Mouse (Mus musculus) stomach, embryonic 16.5 days (tissue): ENCODE measurements around the gene Gm11564. TPM values are rescaled to one million over a fixed set of nuclear protein-coding genes. Genes with fewer than 3 reads are reported as not detected.
"Not testable (repeated sequence)": the region's sequence is repeated elsewhere in the genome, so short reads cannot be mapped to it uniquely, and the experiment has no call there.

Experiments
- ATAC-seq: fragments of 200-750 bp; cut with Nextera tagmentation; 2 replicates; pipeline ENCODE4 v1.8.0; 2017; ENCODE audit warnings: moderate number of reproducible peaks, moderate TSS enrichment; ENCODE audit not compliant: insufficient read depth, low FRiP score
- H3K27ac ChIP-seq: fragments of 300-500 bp; sonication (generic); 2 replicates; pipeline ENCODE4 v1.5.1; 2014; ENCODE audit warnings: low read length
- H3K27me3 ChIP-seq: fragments of 300-500 bp; sonication (generic); 2 replicates; pipeline ENCODE4 v1.6.1; 2014; ENCODE audit warnings: low read length, control low read depth, mixed read lengths; ENCODE audit not compliant: control insufficient read depth, insufficient read depth
- H3K36me3 ChIP-seq: fragments of 300-500 bp; sonication (generic); 2 replicates; pipeline ENCODE4 v1.6.1; 2014; ENCODE audit warnings: low read length; ENCODE audit not compliant: control insufficient read depth, insufficient read depth
- H3K4me1 ChIP-seq: fragments of 300-500 bp; sonication (generic); 2 replicates; pipeline ENCODE4 v1.6.1; 2014; ENCODE audit warnings: low read length, control low read depth, mixed read lengths; ENCODE audit not compliant: control insufficient read depth, insufficient read depth
- H3K4me2 ChIP-seq: fragments of 300-500 bp; sonication (generic); 2 replicates; pipeline ENCODE4 v1.6.1; 2014; ENCODE audit warnings: low read depth, low read length, mixed read lengths
- H3K4me3 ChIP-seq: fragments of 300-500 bp; sonication (generic); replicated peaks from 2 replicates; pipeline ENCODE4 v1.5.1; 2014; ENCODE audit warnings: mild to moderate bottlenecking, low read length
- H3K9ac ChIP-seq: fragments of 300-500 bp; sonication (generic); 2 replicates; pipeline ENCODE4 v1.6.1; 2014; ENCODE audit warnings: low read length
- H3K9me3 ChIP-seq: fragments of 300-500 bp; sonication (generic); replicated peaks from 2 replicates; pipeline ENCODE4 v1.6.1; 2016; ENCODE audit warnings: low read length, control low read depth; ENCODE audit not compliant: control insufficient read depth
- WGBS: fragments of 180-500 bp; shearing (Covaris S2); extraction: QIAGEN DNeasy Blood & Tissue Kit; methylation state at CpG from one replicate; pipeline ENCODE4 v1.1.7; 2014; 5-methylcytosine and 5-hydroxymethylcytosine counted together
- polyA plus RNA-seq: library from polyadenylated mRNA; unstranded; fragments of >200 nt; fragmentation: Nextera tagmentation; extraction: Ambion mirVana; gene quantifications from 2 replicates; pipeline ENCODE4 v1.2.1, GENCODE M21; 2015

The Gm11564 gene
- not detected in 2 replicates for polyA plus RNA-seq

GRCm38 (mm10) chr11:99815566-99815965 is at the start of gene Gm11564:
Gm11564 (minus strand) TSS chr11:99815666.
- WGBS = 86% methylated on average over 2 of the region's 2 CpGs
- not testable (repeated sequence) for H3K4me2 ChIP-seq, H3K27me3 ChIP-seq, H3K4me1 ChIP-seq, ATAC-seq, H3K9me3 ChIP-seq, H3K4me3 ChIP-seq, H3K36me3 ChIP-seq, H3K27ac ChIP-seq, H3K9ac ChIP-seq

GRCm38 (mm10) chr11:99864176-99864575 is 48.7 kb upstream of the Gm11564 start, which contains the start of gene Gm11559:
Gm11559 (plus strand) TSS chr11:99864476.
- not testable (repeated sequence) for H3K4me1 ChIP-seq, H3K27ac ChIP-seq, H3K9ac ChIP-seq, H3K4me2 ChIP-seq, H3K36me3 ChIP-seq, H3K9me3 ChIP-seq, H3K27me3 ChIP-seq, ATAC-seq, H3K4me3 ChIP-seq
- 68% methylated on average over 1 of the region's 1 CpGs for WGBS

DNA sequence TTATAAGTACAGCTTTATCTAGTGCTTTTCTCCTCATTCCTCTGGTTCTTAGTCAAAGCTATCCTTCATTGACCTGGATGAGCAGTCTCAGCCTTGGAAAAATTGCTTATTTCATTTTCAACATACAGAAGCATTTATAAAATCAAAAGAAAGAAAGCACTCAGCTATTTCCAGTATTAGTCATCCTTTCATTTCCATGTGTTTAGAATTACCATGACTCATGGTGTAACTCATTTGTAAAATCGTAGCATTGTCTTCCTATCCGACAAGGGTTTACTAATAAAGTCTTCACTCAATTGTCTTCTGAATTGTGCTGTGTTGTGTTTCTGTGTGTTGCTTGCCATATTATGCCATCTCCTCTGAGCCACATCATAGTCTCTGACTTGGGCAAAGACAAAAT is 43.3 kb upstream of the Gm11564 start:
- Histone ChIP-seq H3K27ac (no peak overlapping the region), H3K4me3 (no peak overlapping the region), H3K4me1 (no peaks in the 10 kb centered on the region), H3K4me2 (no peak overlapping the region), H3K36me3 (no peaks in the 10 kb centered on the region), H3K9ac (no peak overlapping the region), H3K27me3 (no peaks in the 10 kb centered on the region), H3K9me3 (no peaks in the 10 kb centered on the region)
- no peak for ATAC-seq
- WGBS = 65% methylated on average over 2 of the region's 2 CpGs

DNA sequence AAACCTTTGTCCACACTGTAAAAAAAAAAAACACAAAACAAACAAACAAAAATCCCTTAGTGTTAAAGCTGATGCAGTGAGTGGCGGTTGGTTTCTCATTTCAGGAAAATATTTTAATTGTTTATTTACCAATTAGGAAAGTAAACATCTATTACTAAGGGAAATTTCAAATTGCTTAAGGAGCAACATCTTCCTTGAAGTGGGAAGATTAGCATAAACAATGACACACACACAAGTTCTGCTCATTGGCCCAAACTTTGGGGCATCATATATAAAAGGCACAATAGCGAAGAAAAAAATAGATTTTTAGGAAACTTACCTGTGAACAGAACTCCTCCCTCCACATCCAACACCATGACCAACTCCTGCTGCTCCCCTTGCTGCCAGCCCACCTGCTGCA is 42.2 kb upstream of the Gm11564 start, which contains the start of gene Gm11568:
TSS of gene Gm11568 (plus strand) at position 301 of the 400 bp plus-strand sequence.
- Histone ChIP-seq H3K4me3 (no peak within 1 kb of the TSS), H3K27ac (no peak within 1 kb of the TSS), H3K4me1 (no peaks in the 10 kb centered on the region), H3K9me3 (no peaks in the 10 kb centered on the region), H3K27me3 (no peaks in the 10 kb centered on the region), H3K9ac (no peak within 1 kb of the TSS), H3K4me2 (no peak within 1 kb of the TSS), H3K36me3 (no peaks in the 10 kb centered on the region)
- WGBS = 85% methylated on average over 2 of the region's 2 CpGs
- no peak for ATAC-seq

DNA sequence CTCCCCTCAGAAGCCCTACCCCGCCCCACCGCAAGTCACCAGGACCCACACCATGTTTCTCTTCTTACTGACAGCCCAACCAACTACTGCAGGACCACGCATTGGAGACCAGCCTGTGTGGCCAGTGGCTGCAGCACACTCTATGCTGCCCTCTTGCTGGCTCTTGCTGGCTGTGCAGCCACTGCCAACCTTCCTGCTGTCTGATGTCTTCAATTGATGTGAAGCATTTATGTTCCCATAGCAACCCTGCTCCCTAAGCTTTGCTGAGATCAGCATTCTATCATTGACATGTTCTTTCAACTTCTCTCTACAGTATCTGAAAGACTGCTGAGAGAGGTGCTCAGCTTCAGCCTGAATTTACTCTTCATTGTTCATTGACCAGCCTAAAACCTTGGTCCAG is 38.7 kb upstream of the Gm11564 start:
- WGBS = 58% methylated on average over 3 of the region's 3 CpGs
- no peak for ATAC-seq

GRCm38 (mm10) chr11:99851508-99851907 is 36.0 kb upstream of the Gm11564 start, which contains the start of gene Krtap4-16:
Krtap4-16 (minus strand) TSS chr11:99851608.
- H3K9ac ChIP-seq = no peak within 1 kb of the TSS
- H3K27ac ChIP-seq = no peak within 1 kb of the TSS
- no peaks in the 10 kb centered on the region for H3K36me3 ChIP-seq
- H3K4me3 ChIP-seq = no peak within 1 kb of the TSS
- no peaks in the 10 kb centered on the region for H3K9me3 ChIP-seq
- no peak for ATAC-seq
- H3K27me3 ChIP-seq = no peaks in the 10 kb centered on the region
- no peak within 1 kb of the TSS for H3K4me2 ChIP-seq
- no peaks in the 10 kb centered on the region for H3K4me1 ChIP-seq

More for the DNA sequence above, 38.7 kb upstream of the Gm11564 start:
- Histone ChIP-seq H3K4me2 (no peak overlapping the region), H3K27ac (no peak overlapping the region), H3K4me1 (no peaks in the 10 kb centered on the region), H3K9me3 (no peaks in the 10 kb centered on the region), H3K9ac (no peak overlapping the region), H3K27me3 (no peaks in the 10 kb centered on the region), H3K4me3 (no peak overlapping the region), H3K36me3 (no peaks in the 10 kb centered on the region)

- Histone ChIP-seq H3K4me2 (no peak overlapping the region), H3K4me1 (no peaks in the 10 kb centered on the region), H3K27ac (no peak overlapping the region), H3K9me3 (no peaks in the 10 kb centered on the region), H3K9ac (no peak overlapping the region), H3K36me3 (no peaks in the 10 kb centered on the region), H3K27me3 (no peaks in the 10 kb centered on the region), H3K4me3 (no peak overlapping the region)
- no peak for ATAC-seq
- WGBS = 83% methylated on average over 2 of the region's 2 CpGs
These were observed 31.3 kb upstream of the Gm11564 start for GRCm38 (mm10) chr11:99846746-99847145.

DNA sequence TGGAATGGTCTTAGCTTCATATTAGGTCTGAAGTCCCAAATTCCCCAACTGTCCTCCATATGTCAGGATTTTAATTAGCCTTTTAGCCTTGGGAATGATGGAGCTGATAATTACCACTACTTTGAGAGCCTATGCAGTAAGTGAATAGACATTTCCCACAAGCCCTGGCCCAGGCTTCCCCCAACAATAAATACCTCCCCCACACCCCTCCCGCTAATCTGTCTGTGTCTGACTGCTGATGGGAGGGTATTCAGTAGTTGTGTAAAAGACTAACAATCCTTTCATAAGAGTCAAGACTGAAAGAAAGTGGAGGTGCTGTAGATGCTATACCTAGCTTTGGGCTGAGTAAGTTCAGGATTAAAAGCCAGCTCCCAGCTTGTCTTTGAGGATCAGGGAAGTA is 26.7 kb upstream of the Gm11564 start:
- Histone ChIP-seq H3K9ac (no peak overlapping the region), H3K27ac (no peak overlapping the region), H3K4me2 (no peak overlapping the region), H3K27me3 (no peaks in the 10 kb centered on the region), H3K4me3 (no peak overlapping the region), H3K9me3 (no peaks in the 10 kb centered on the region), H3K36me3 (no peaks in the 10 kb centered on the region), H3K4me1 (no peaks in the 10 kb centered on the region)
- ATAC-seq = no peak
- 92% methylated on average over 1 of the region's 1 CpGs for WGBS

DNA sequence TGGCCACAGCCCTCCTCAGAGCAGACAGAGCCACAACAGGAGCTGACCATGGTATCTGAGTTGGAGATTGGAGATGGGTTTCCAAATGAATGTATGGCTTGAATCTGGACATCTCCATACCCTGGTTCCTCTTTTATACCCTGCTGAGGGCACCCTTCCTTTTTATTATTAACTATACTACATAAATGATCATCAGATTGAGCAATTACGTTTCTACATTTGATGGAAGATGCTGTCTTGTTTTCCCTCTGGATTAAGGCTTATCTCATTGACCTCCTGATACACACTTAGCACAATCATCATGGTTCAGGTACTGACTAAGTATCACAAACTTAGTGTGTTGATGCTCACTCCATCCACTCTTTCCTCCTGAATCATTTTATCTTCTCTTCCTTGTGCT is 22.5 kb upstream of the Gm11564 start, which contains the start of gene 2300003K06Rik:
TSS of gene 2300003K06Rik (minus strand) at position 101 of the 400 bp plus-strand sequence.
- H3K9ac ChIP-seq = no peak within 1 kb of the TSS
- 69% methylated on average over 1 of the region's 1 CpGs for WGBS
- no peak within 1 kb of the TSS for H3K4me3 ChIP-seq
- H3K27me3 ChIP-seq = no peaks in the 10 kb centered on the region
- no peak for ATAC-seq
- H3K9me3 ChIP-seq = no peaks in the 10 kb centered on the region
- H3K4me1 ChIP-seq = no peaks in the 10 kb centered on the region
- H3K36me3 ChIP-seq = no peaks in the 10 kb centered on the region
- H3K4me2 ChIP-seq = no peak within 1 kb of the TSS
- H3K27ac ChIP-seq = no peak within 1 kb of the TSS

- not testable (repeated sequence) for H3K4me3 ChIP-seq, H3K27me3 ChIP-seq, H3K9ac ChIP-seq, H3K4me1 ChIP-seq, H3K9me3 ChIP-seq, H3K4me2 ChIP-seq, ATAC-seq, H3K27ac ChIP-seq, H3K36me3 ChIP-seq
These were observed 5.7 kb downstream of the Gm11564 start, which contains the start of gene Krtap4-13 for GRCm38 (mm10) chr11:99809792-99810191. Krtap4-13 (minus strand) TSS chr11:99809892.
